Mouse (Mus musculus) gastrocnemius, adult 8-10 months (tissue): ENCODE data around the gene Cdiptos. TPM values are rescaled to one million over a fixed set of nuclear protein-coding genes. Genes with fewer than 3 reads are reported as not detected.

Source experiments
- DNase-seq, 2 experiments: peaks; one replicate each; pipeline ENCODE4 v3.0.0; 2022; ENCODE audit warnings: low spot score in 2 of 2
- total RNA-seq, 4 experiments: library from RNA; stranded (reverse); gene quantifications; 2 replicates each; pipeline ENCODE4 v1.2.4; 2022

Cdiptos gene
- total RNA-seq, 4 experiments from 2014 or later, result 0.24 TPM; not detected in 3

DNA sequence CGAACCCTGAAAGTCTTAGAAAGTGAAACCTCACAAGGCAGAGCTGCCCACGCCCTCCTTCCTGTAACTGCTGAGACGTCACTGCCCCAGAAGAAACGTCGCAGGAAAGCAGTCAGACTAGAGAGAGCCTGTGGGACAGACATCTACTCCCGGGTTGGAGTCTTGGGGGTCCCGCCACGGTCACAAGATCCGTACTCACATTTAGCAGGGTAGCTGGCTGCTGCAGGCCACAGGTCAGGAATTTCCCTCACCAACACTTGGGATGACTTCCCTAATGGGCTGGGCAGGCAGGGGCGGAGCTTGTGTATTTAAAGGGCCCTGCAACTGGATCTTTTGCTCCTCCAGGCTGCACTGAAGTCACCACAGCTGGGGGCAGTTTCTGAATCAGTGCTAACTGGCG is 38.4 kb upstream of the Cdiptos start, which contains the start of gene Mvp:
TSS of gene Mvp (minus strand) at position 302 of the 400 bp plus-strand sequence.
- peak; percentile 68 for DNase-seq

DNA sequence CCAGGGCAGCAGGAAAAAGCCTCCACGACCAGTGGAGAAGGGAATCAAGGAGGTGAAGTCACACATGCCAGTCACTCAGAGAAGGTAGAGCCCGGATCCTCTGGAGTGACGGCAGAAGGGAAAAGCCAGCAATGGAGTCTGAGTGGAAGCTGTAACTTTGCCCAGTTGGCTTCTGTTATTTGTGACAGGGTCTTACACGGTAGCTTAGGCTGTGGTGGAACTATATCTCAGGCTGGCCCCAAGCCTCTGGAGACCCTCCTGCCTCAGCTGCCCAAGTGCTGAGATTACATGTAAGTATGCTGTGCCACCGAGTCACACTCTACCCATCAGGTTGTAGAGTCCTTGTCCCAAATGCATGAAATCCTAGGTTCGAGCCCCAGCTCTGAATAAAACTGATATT is 37.5 kb upstream of the Cdiptos start:
- no peak for DNase-seq

DNA sequence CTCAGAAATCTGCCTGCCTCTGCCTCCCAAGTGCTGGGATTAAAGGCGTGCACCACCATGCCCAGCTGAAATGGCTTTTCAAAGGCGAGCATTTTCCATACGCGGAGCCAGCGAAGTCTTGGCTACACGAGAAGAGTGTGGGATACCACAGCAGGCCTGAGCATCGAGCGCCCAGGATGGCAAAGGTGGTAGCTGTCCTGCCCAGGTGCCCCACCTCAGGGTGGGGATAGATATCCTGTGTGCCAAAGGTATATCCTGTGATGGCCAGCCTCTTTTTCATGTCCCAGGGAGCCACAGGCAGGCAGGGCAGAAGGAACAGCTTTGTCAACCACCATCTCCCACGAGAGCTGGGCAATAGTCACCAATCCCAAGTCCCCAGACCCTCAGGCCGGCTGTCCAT is 36.9 kb upstream of the Cdiptos start:
- no peak for DNase-seq

DNA sequence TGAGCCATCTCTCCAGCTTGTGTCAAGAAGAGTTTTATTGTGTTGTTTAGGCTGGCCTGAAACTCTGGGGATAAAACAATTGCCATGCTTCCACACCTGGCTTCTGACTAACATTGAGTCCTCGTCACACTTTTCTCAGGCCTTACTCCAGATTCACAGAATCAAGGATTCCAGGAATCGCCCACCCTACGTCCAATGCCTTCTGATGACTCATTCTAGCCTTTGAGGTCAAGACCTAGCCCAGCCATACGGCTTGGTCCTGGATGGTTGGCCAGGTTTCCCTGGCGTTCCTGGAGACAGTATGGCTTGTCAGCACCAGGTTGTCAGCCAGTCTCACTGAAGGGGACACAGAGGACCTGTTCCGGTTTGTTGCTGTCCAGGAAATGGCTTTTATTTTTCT is 36.5 kb upstream of the Cdiptos start:
- DNase-seq, result no peak

DNA sequence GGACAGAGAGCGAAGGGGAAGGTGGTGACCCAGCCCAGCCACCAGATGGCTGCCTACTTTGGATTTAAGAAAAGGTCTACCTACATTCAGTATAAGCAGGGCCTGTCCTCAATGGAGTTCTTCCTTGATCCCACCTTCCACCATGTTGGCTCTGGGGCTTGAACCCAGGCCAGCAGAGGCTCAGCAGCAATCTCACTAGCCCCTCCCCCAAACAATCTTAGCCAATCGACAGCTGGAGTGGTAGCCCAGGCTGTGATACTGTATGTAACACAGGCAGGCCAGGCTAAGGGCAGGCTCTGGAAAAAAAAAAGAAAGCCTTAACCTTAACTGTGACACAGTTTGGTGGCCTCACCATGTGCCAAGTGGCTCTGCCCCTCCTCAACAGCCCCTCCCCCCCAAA is 35.8 kb upstream of the Cdiptos start:
- DNase-seq, result no peak

DNA sequence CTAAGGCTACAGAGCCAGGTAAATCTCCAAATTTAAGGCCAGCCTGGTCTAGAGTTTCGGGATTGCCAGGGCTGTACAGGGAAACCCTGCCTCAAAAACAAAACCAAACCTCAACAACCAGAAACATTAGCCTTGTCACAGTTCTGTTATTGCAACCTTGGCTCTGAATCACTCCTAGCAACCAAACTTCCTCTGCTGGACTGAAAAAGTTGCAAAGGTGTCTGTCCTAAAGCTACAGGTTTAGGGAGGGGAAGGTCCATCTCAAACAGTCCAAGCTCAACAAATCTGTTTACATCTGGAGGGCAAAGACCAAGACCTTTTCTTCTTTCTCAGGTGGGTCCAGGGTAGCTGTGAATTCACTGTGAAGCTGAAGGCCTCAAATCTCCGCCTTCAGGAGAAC is 35.2 kb upstream of the Cdiptos start:
- no peak for DNase-seq

DNA sequence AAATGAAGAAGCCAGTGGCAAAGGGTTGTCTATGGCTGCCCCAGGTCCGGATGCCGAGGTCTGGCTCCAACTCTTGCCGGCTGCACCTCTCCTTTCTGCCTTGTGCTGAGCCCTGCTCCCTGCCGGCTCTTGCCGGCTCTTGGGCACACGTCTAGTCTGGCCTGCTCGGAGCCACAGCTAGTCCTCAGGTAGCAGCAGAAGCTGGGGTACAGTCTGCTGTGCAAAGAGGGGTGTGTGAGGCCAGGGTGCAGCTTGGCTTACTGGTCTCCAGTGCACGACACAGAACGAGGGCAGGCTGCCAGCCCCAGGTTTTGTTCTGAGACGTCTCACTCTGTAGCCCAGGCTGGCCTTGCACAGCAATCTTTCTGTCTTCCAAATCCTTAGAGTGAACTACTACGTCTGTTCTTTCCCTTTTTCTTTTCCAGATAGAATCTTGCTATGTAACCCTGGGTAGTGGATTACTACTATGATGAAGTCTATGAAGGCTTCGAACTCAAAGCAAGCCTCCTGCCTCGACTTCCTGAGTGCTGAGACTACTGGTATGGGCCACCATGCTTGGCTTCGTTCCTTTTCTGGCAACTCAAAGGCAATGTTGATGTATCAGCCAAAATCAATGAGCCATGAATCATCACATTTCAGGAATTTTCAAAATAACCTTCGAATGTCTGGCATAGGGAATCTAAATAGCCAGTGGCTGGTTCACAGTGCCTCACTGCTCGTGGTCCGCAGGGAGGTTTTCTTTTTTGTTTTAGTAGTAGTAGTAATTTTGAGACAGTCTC is 33.6 kb upstream of the Cdiptos start:
- DNase-seq, result no peak

DNA sequence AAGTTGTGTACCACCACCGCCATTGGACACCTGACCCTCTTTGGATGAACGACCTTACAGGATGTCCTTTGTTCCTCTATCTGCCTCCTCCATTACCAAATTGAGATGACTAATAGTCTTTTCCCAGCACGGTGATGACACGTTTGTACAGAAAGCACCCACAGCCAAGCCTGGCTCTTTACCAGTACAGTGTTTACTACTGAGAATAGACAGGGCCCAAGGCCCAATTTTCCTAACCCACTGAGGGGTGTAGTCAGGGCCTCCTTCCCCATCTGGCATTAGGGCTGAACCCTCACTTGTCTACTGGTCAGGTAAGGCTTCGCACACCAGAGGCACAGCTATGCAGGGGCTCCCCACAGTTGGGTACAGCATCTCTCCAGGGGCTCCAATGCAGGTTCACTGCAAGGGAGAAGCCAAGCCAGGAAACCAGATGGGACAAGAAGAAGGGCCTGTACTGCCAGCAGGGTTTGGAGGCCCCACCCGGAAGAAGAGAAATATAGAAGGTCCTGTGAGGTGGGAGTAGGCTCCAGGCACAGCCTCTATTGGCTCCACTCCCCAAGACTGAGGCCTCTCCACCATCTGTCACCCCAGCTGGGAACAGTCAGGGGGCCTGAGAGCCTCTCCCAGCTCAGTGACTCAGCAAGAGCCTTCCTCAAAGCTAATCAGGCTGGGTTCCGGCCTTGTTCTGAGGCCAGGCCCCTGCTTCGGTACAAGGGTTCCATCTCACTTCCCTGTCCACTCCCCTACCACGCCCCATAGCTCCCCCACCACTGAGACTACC is 32.5 kb upstream of the Cdiptos start:
- peak; percentile 61 to 63 for DNase-seq

DNA sequence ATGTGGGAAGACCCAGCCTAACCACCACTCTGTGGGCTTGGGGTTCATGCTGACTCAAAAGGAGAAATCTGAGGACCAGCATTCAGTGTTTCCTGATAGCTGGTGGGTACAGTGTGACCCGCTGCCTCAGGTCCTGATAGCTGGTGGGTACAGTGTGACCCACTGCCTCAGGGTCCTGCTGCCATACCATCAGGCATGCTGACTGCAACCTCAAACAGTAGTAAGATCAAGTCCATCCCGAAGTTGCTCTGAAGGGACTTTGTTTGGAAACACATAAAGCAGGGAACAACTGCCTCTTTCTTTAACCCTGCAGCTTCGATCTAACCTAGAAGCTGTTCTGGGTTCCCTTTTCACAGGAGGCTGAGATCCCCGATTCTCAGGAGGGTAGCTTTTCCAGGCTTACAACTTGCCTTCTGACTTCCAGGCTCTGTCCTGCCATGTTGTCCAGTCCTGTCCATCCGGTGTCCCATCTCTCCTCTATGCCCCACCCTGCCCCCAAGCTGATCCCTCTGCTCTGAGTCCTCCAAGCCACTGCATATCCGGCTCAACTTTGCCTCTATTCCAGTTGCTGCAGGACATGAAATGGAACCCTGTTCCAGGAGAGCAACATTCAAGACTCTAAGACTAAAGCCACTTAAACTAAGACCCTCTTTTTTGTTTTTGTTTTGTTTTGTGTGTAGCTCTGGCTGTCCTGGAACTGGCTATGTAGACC is 31.6 kb upstream of the Cdiptos start:
- no peak for DNase-seq

DNA sequence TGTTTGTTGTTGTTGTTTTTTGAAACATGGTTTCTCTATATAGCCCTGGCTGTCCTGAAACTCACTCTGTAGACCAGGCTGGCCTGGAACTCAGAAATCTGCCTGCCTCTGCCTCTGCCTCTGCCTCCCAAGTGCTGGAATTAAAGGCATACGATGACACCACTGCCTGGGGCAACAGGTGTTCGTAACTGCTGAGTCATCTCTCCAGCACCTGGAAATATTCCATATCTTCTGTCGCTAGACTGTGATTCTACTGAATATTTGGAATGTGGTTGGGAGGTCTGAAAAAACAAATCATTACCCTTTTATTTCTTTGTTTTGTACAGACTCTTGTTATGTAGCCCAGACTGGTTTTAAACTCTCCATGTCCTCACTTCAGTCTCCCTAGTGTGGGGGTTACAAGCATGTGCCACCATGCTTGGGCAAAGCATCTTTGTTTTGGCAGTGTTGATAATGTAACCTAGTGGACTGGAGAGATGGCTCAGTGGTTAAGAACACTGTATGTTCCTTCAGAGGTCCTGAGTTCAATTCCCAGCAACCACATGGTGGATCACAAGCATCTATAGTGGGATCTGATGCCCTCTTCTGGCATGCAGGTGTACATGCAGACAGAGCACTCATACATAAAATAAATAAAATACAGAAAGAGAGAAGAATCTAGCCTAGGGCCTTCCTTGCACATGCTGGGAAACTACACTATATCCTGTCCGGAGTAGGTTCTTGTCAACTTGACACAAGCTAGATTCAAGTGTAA is 28.4 kb upstream of the Cdiptos start:
- no peak for DNase-seq

DNA sequence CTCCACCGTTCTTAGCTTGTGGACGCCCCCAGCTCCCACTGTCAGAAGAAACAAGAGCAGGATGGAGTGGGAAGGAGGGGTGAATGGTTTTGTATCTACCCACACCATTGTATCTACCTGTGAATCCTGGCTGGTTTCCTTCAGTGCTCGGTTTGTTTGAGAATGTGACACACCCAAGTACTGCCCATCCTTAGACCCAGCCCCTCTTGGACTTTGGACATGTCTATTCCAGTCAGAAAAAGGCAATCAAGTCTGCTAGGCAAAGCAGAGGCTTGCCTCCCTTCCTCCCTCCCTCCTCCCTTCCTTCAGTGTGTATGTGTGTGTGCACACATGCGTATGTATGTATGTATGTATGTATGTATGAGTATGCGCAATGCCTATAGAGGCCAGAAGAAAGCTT is 27.7 kb upstream of the Cdiptos start:
- DNase-seq, result no peak

DNA sequence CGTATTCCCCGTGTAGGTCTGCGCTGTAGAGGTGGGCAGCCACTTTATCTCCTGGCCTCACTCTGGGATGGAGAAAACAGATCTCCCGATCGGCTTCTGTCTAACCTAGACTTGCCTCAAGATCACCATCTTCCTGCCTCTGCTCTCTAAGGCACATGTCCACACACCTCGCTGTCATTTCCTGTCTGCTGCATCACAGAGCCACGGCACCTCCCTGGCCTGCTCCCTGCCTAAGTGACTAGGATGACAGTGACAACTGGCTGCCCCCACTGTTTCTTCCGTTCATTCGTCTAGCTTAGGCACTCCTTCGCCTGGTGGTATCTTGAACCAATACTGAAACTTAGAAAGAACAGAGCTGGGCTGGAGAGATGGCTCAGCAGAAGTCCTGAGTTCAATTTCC is 23.7 kb upstream of the Cdiptos start:
- DNase-seq, result no peak

DNA sequence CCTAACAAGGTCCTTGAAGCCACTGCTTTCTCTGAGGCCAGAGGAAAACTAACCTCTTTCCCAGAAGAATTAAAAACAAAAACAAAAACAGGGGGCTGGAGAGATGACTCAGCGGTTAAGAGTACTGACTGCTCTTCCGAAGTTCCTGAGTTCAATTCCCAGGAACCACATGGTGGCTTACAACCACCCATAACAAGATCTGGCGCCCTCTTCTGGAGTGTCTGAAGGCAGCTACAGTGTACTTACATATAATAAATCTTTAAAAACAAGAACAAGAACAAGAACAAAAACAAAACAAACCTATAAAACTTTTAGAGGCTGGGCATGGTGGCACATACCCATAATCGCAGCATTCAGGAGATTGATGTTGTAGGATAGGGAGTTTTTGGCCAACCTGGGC is 20.6 kb upstream of the Cdiptos start:
- DNase-seq, result no peak

DNA sequence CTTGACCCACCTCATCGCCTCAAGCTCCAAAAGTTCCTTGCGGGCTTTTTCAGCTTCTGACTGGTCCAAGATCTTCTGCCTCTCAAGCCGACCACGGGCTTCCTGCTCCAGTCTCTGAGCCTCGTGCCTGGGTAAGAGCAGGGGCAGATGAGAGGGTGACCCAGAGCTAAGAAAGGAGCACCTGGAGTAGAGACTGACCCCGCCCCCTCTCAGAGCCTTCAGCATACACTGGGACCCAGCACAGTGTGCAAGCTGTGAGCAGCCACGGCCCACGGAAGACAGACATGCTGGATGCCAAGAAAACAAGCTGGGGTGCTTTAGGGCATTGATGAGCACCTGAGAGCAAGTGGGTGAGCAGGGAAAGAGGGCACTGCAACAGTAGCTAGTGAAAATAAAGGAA is 12.9 kb upstream of the Cdiptos start:
- DNase-seq, result no peak

DNA sequence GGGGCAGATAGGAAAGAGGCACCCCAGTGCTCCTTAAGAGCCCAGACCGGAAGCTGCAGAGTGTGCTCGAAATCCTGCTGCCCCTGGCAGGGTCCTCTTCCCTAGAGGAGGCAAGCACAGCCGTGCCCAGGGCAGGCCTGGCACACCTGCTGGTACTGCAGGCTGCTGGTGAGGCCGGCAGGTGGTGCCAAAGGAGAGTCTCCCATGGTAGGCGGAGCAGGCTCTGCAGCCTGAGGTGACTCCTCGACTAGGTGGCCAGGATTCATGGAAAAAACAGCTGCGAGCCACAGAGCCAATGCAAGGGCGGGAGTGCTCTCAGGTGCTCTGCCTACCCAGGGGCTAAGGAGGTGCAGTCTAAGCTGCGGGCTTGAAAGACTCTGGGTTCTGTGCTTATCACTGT is 10.4 kb upstream of the Cdiptos start:
- DNase-seq, result peak; percentile 54 to 69

DNA sequence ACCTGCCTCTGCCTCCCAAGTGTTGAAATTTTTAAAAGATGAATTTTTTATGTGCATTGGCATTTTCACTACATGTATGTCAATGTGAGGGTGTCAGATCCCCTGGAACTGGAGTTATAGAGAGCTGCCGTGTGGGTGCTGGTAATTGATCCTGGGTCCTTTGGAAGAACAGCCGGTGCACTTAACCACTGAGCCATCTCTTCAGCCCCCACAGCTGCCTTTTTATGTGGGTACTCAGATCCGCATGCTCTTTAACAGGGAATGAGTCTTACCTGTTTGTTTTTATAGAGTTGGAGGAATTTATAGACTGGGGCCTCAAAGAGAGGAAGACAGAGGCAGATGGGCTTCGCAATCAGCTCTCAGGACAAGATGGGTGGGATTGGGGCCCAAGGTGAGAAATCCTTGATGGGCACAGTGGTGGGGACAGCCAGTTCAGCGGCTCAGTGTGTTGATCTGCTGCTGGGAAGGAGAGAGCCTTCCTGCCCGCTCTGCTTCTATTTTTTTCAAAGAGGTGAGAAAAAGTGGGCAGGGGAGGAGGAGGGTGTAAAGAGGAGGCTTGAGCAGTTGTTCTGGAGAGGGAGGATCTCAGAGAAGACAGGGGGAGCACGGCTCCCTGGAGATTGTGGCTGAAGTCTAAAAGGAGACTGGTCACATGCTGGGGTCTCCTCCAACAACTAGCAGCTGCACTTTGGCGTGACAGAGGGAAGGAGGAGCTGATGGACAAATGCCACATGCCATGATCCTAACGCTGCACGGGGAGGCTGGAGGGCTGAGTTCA is 9.0 kb upstream of the Cdiptos start:
- no peak for DNase-seq

DNA sequence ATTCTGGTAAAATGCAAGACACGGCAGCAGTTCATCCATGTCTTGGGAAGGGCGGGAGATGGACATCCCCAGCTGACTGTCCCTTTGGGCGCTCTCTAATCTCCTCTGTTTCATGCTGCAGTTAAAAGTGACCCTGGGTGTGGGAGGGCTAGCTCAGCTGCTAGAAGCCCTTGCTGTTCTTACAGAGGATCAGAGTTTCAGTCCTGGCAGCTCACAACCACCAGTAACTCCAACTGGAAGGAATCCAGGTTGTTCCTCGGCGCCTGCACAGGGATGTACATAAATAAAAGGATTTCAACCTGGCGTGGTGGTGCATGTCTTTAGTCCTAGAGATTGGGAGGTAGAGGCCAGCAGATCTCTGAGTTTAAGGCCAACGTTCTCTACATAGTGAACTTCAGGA is 7.2 kb upstream of the Cdiptos start:
- DNase-seq, result no peak

DNA sequence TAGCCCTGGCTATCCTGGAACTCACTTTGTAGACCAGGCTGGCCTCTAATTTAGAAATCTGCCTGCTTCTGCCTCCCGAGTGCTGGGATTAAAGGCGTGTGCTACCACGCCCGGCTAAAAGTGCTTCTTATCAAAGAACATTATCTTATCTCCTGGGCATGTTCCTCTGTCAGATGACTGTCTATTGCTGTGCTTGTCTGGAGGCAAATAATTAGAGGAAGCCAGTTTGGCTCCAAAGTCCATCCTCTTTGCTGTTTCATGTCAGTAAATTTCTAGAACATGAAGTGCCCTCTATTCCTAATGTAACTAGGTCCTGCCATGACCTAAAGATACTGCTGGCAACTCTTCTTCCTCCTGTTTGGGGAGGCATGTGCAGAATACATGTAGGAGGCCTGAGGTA is 6.2 kb upstream of the Cdiptos start:
- no peak for DNase-seq

DNA sequence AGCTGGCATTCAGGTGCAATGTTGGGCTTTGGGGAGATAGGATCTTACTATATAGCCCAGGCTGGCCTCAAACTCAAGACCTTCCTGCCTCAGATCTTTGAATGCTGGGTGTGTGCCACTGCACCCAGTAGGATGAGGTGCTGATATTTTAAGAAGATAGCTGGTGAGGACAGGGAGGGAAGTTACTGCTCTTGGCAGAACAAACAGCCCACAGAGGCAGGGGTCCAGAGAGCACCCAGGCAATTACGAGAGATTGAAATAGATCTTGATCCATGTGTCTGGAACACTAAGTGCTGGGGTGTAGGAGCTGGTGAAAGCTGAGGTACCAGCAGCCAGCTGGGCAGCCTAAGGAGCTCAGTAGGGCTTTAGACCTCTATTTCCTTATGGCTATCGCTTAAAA is 5.7 kb upstream of the Cdiptos start:
- DNase-seq, result peak in 1 of 2 experiments; percentile 29

DNA sequence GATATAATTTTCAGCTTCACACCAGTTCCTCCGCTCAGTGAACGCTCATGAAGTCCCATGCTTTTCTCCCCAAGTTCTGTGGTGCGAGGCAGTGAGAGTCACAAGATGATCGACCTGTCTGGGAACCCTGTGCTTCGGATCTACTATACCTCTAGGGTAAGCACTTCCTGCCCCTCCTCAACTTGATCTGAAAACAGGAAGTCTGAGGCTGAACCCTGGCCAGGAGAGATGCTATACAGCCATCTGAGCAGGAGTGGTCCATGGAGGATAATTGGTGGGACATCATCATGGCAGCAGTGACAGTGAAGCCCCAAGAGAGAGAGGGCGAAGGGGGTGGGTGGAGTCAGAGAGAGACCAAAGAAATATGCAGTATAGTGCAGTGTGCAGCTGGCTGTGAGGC is 2.9 kb upstream of the Cdiptos start:
- no peak for DNase-seq
